Mouse (Mus musculus) 3T3-L1 (cell line): ENCODE measurements around the gene Hexdc.

ENCODE experiments used
- DNase-seq: peaks from one replicate; pipeline ENCODE4 v3.0.0-alpha.2; 2015; ENCODE audit warnings: low read depth, low spot score

Hexdc gene

GRCm38 (mm10) chr11:121228129-121229017, 24.1 kb downstream of the Hexdc start:
- DNase-seq: no peak

- peak; percentile 91 for DNase-seq
Observed at GRCm38 (mm10) chr11:121229018-121229439, 24.8 kb downstream of the Hexdc start, which contains the start of gene Cybc1. Cybc1 (minus strand) TSS chr11:121229322.

- no peak for DNase-seq
Observed at GRCm38 (mm10) chr11:121231191-121231590, 27.0 kb downstream of the Hexdc start.

- DNase-seq: no peak
Observed at GRCm38 (mm10) chr11:121231628-121232291, 27.5 kb downstream of the Hexdc start.

GRCm38 (mm10) chr11:121232706-121233105, 28.5 kb downstream of the Hexdc start:
- DNase-seq: no peak

- peak; percentile 79 for DNase-seq
Observed at GRCm38 (mm10) chr11:121235475-121236238, 31.4 kb downstream of the Hexdc start.

GRCm38 (mm10) chr11:121236564-121237344, 32.5 kb downstream of the Hexdc start, which contains the start of gene Narf:
Narf (plus strand) TSS chr11:121237253.
- DNase-seq: peak; percentile 100

- peak; percentile 77 for DNase-seq
Observed at GRCm38 (mm10) chr11:121237345-121238128, 33.3 kb downstream of the Hexdc start.

GRCm38 (mm10) chr11:121239669-121240068, 35.4 kb downstream of the Hexdc start:
- DNase-seq: no peak

- no peak for DNase-seq
Observed at GRCm38 (mm10) chr11:121250196-121250595, 46.0 kb downstream of the Hexdc start.

GRCm38 (mm10) chr11:121259160-121260100, 55.2 kb downstream of the Hexdc start, which contains the start of gene Foxk2:
Foxk2 (plus strand) TSS chr11:121259990.
- DNase-seq: peak; percentile 79

GRCm38 (mm10) chr11:121260211-121260906, 56.1 kb downstream of the Hexdc start:
- DNase-seq: peak; percentile 34

GRCm38 (mm10) chr11:121261074-121261473, 56.8 kb downstream of the Hexdc start:
- DNase-seq: no peak
